Mouse (Mus musculus) erythroblast, embryonic 14.5 days (primary cell): ENCODE measurements around the gene Tle3.

ENCODE experiments used
- GATA1 ChIP-seq: IDR thresholded peaks from 2 replicates; pipeline ENCODE4 v1.6.1; 2012; ENCODE audit warnings: low read length, inconsistent platforms, mixed read lengths
- TAL1 ChIP-seq: IDR thresholded peaks from 3 replicates; pipeline ENCODE4 v1.6.1; 2012; ENCODE audit warnings: low read length, inconsistent platforms, mixed read lengths

GRCm38 (mm10) chr9:61400132-61400531, 28.0 kb downstream of the Tle3 start:
- TF ChIP-seq GATA1 (no peak), TAL1 (no peak)
